Mouse (Mus musculus): ENCODE measurements around the gene Agxt2. TPM values are rescaled to one million over a fixed set of nuclear protein-coding genes. Genes with fewer than 3 reads are reported as not detected.

The Agxt2 gene
- total RNA-seq, 2 experiments from 2014 or later = not detected

DNA sequence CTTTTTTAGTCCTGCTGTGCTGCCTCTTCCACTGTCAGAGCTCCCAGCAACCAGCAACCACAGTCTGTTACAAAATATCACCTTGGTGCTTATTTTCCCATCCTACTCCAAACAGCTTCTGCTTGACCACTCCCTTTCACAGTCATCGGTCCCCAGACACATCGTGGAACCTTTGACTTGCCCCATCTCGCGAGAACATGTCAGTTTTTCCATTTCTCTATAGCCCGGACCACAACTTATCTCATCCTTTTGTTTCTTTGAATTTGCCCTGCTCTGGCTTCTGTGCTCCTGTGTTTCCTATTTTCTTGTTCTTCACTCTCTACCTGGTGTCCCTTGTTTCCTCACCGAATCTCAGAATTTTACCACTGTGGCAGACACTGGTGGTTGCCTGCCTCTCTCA lies 67.8 kb downstream of the Agxt2 start:
- DNase-seq = no peak
- intact Hi-C loops (cut with DNase I) = no loop called here

DNA sequence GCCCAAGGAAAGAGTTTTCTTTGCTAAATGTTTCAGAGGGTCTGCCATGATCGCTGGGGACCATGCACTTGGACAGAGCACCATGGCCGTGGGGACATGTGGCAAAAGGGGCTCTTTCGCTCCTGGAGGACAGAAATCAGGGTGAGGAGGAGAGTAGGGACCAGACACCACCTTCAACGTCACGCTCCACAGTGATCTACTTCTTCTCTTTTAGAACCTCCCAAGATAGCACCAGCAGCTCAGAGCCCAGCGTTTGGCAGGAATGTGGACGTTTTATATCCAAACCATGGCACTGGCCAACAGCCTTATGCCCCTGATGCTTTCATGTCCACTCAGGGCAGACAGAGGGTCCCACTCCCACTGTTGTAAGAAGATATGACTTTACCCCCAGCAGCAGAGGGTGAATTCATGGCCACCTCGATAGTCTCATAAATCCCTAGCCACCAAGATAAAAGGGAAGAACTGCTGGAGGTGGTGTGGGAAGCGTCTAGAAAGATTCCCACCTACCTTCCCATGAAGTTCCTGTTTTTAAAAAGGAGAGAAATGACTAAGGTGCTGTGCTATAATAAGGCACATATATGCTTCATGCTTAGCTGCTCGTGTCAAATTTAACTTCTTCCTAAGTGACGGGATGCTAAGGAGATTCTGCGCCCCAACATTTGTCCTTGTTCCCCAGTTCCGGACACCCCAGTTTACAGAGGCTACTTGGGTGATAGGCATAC lies 68.4 kb downstream of the Agxt2 start:
- intact Hi-C loops (cut with DNase I) = no loop called here

GRCm38 (mm10) chr15:10436893-10437292 lies 78.6 kb downstream of the Agxt2 start:
- DNase-seq = no peak
- intact Hi-C loops (cut with DNase I) = no loop called here

More for the DNA sequence above, 68.4 kb downstream of the Agxt2 start:
- DNase-seq = no peak

DNA sequence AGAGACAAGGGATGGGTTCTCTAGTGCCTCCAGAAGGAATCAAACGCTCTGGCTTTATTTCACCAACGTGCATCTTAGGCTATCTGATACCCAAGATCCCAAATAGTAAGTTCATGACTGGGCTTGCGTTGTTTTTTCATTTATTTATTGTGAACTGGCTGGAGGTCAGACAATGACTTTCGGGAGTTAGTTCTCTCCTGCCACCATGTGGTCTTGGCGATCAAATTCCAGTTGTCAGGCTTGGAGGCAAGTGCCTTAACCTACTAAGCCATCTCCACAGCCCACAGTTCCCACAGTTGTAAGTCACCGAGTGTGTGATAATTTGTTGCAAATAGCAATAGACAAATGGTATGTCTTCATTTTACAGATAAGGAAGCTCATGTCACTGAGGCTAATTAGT lies 81.6 kb downstream of the Agxt2 start:
- intact Hi-C loops (cut with DNase I) = loop anchor here (10.0 kb wide), 1 partner anchor 985 kb away; no protein-coding TSS in a partner anchor
- DNase-seq = no peak

DNA sequence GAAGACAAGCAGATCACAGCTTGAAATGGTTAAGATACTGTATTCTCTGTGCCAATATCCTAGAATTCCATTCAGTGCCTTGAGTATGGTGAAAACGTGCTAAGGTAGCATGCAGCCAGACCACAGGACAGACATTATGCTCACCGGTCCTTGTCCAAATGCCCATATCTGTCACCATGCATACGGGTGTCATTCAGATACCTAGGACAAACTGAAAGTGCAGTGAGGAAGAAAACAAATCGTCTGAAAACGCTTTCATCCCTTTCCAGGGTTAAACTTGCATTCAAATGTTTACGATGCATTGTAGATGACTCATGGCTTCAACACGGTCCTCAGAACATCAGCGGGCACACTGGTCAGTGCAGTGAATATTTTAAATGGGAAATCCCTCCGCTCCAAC lies 83.2 kb downstream of the Agxt2 start:
- intact Hi-C loops (cut with DNase I) = loop anchor here (10.0 kb wide), 1 partner anchor 987 kb away; no protein-coding TSS in a partner anchor
- DNase-seq = no peak

DNA sequence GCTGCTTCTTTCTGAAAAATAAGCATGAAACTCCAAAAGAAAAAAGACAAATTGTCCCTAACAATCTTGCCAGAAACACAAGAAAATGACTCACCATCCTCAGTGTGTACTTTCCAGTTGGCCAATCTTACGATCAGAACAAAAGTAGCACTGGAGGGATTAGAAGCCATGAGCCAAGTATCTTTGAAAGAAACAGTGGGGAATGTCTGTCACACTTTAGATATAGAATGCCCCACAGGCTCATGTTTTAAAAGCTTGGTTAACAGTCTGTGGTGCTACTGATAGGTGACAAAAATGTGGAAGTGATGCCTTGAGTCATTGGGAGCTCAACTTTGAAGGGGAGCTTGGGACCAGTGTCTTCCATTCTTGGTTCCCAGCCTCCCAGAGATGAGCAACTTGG lies 83.9 kb downstream of the Agxt2 start:
- DNase-seq = no peak
- intact Hi-C loops (cut with DNase I) = loop anchor here (10.0 kb wide), 1 partner anchor 987 kb away; no protein-coding TSS in a partner anchor

GRCm38 (mm10) chr15:10447102-10447501 lies 88.8 kb downstream of the Agxt2 start:
- no peak for DNase-seq
- intact Hi-C loops (cut with DNase I) = loop anchor here (10.0 kb wide), 1 partner anchor 992 kb away; no protein-coding TSS in a partner anchor

Other genes starting within 250 kb of the Agxt2 start
- 1 to 10 TPM in 1 of 2 experiments, under 1 TPM in 1; 0.94 to 1.9 TPM for gene Prlr, start 181.3 kb upstream of the Agxt2 start, total RNA-seq (2021)
- not detected for gene Gm21973, start 33.2 kb upstream of the Agxt2 start, total RNA-seq (2021)
- 10 to 100 TPM; 15.4 to 20.9 TPM for gene Dnajc21, start 112.0 kb downstream of the Agxt2 start, total RNA-seq (2021)
- gene Brix1, start 127.4 kb downstream of the Agxt2 start, total RNA-seq (2021) = 10 to 100 TPM; 24.3 to 26.0 TPM
- 10 to 100 TPM; 11.9 to 15.9 TPM for gene Rad1, start 127.5 kb downstream of the Agxt2 start, total RNA-seq (2021)
- not detected for gene Ttc23l, start 200.1 kb downstream of the Agxt2 start, total RNA-seq (2021)

Data from left cerebral cortex, postnatal 4 days (tissue).